Mouse (Mus musculus) kidney, postnatal 0 days (tissue): ENCODE data around the gene Wnt6. TPM values are rescaled to one million over a fixed set of nuclear protein-coding genes. Genes with fewer than 3 reads are reported as not detected.

ENCODE experiments used
- ATAC-seq: fragments of 200-750 bp; cut with Nextera tagmentation; replicated peaks from 2 replicates; pipeline ENCODE4 v1.8.0; 2017; ENCODE audit warnings: low read depth, moderate number of reproducible peaks, moderate TSS enrichment, moderate library complexity; ENCODE audit not compliant: low FRiP score
- DNase-seq: peaks from one replicate; pipeline ENCODE4 v3.0.0-alpha.2; 2016; ENCODE audit warnings: low spot score
- H3K27ac ChIP-seq: fragments of 300-500 bp; sonication (generic); 2 replicates; pipeline ENCODE4 v1.5.1; 2014; ENCODE audit warnings: mild to moderate bottlenecking
- H3K27me3 ChIP-seq: fragments of 300-500 bp; sonication (generic); 2 replicates; pipeline ENCODE4 v1.6.1; 2014; ENCODE audit warnings: low read length, mixed read lengths; ENCODE audit not compliant: insufficient read depth
- H3K36me3 ChIP-seq: fragments of 300-500 bp; sonication (generic); 2 replicates; pipeline ENCODE4 v1.6.1; 2014; ENCODE audit warnings: low read length, mixed read lengths; ENCODE audit not compliant: insufficient read depth
- H3K4me1 ChIP-seq: fragments of 300-500 bp; sonication (generic); replicated peaks from 2 replicates; pipeline ENCODE4 v1.6.1; 2014; ENCODE audit warnings: antibody characterized with exemption, low read length, mixed read lengths; ENCODE audit not compliant: insufficient read depth
- H3K4me2 ChIP-seq: fragments of 300-500 bp; sonication (generic); 2 replicates; pipeline ENCODE4 v1.6.1; 2014; ENCODE audit warnings: mild to moderate bottlenecking, low read length, moderate library complexity, mixed read lengths
- H3K4me3 ChIP-seq: fragments of 300-500 bp; sonication (generic); replicated peaks from 2 replicates; pipeline ENCODE4 v1.5.1; 2014; ENCODE audit warnings: low read depth, low read length
- H3K9ac ChIP-seq: fragments of 300-500 bp; sonication (generic); 2 replicates; pipeline ENCODE4 v1.6.1; 2014; ENCODE audit warnings: low read depth, low read length
- H3K9me3 ChIP-seq: fragments of 300-500 bp; sonication (generic); replicated peaks from 2 replicates; pipeline ENCODE4 v1.6.1; 2016; ENCODE audit warnings: low read length, inconsistent platforms, mixed read lengths
- CTCF ChIP-seq: IDR thresholded peaks from 2 replicates; pipeline ENCODE4 v1.5.1; 2016; ENCODE audit warnings: antibody characterized with exemption, low read depth, mild to moderate bottlenecking, moderate library complexity
- WGBS: fragments of 180-500 bp; shearing (Covaris S2); extraction: QIAGEN DNeasy Blood & Tissue Kit; methylation state at CpG from one replicate; pipeline ENCODE4 v1.1.7; 2014; 5-methylcytosine and 5-hydroxymethylcytosine counted together
- polyA plus RNA-seq: library from polyadenylated mRNA; unstranded; fragments of >200 nt; fragmentation: Nextera tagmentation; extraction: Ambion mirVana; gene quantifications from 2 replicates; pipeline ENCODE4 v1.2.1, GENCODE M21; 2015

Wnt6 gene
- 1.9 and 2.2 TPM in 2 replicates for polyA plus RNA-seq

DNA sequence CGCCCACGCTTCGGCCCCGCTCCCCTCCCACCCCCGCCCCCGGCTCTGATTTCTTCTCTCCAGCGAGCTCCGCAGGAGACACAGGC lies at the start of gene Wnt6:
Gene Wnt6, plus strand, starts transcription at position 48 of the 86 bp plus-strand sequence.
- H3K9me3 ChIP-seq, result no peaks in the 10 kb centered on the region
- H3K27ac ChIP-seq, result no peak within 1 kb of the TSS
- no peak for ATAC-seq
- peaks cover 40% of the 10 kb centered on the region for H3K27me3 ChIP-seq
- no peak for DNase-seq
- H3K9ac ChIP-seq, result 0 out of 2 replicates have a peak within 1 kb of the TSS, but pooled peaks have one; percentile 31
- 0% methylated on average over 4 of the region's 8 CpGs for WGBS
- peaks cover 19% of the 10 kb centered on the region for H3K4me1 ChIP-seq
- no peaks in the 10 kb centered on the region for H3K36me3 ChIP-seq
- no peak for TF ChIP-seq CTCF
- H3K4me3 ChIP-seq, result peak within 1 kb of the TSS; percentile 44
- H3K4me2 ChIP-seq, result peak within 1 kb of the TSS; percentile 89

DNA sequence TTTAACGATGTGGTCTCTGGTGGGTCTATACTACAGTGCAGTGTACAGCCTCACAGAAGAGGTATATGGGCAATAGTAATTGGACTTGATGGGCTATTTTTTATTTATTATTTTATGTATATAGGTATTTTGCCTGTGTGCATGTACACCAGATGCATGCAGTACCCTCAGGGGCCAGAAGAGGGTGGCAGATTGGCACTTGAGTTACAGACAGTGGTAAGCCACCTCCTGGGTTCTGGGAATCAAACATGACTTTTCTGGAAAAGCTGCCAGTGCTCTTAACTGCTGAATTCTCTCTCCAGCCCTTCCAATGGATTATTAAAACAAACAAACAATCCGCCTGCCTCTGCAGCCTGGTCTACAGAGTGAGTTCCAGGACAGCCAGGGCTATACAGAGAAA lies 47.9 kb upstream of the Wnt6 start:
- ATAC-seq (no peak), DNase-seq (peak; percentile 21)
- WGBS, result 79% methylated on average over 2 of the region's 2 CpGs
- Histone ChIP-seq H3K9ac (no peak overlapping the region), H3K4me1 (no peaks in the 10 kb centered on the region), H3K36me3 (no peaks in the 10 kb centered on the region), H3K9me3 (no peaks in the 10 kb centered on the region), H3K4me3 (no peak overlapping the region), H3K27ac (no peak overlapping the region), H3K4me2 (no peak overlapping the region), H3K27me3 (no peaks in the 10 kb centered on the region)
- peak; percentile 34; the same call in 1 of the 2 replicates for TF ChIP-seq CTCF

DNA sequence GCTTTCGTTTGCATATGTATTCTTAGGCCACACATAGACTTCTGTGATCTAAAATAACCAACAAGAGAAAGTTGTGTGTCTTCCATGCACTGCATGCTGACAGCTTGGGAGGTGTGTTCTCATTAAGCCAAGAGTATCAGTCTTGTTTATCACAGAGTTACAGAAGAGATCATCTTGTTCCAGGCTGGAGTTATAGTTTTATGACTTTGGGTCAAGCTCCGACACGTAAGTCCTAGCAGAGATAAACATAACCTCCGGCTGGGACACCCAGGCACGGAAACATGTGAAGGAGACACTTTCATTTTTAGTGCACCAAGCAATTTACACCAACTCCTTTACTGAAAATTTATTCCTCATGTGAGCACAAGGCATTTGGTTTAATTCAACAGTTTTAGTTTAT lies 45.6 kb upstream of the Wnt6 start:
- Histone ChIP-seq H3K36me3 (no peaks in the 10 kb centered on the region), H3K9ac (no peak overlapping the region), H3K4me3 (no peak overlapping the region), H3K9me3 (no peaks in the 10 kb centered on the region), H3K4me2 (no peak overlapping the region), H3K27me3 (no peaks in the 10 kb centered on the region), H3K4me1 (no peaks in the 10 kb centered on the region), H3K27ac (no peak overlapping the region)
- 41% methylated on average over 5 of the region's 5 CpGs for WGBS
- ATAC-seq, result no peak
- TF ChIP-seq CTCF, result no peak
- no peak for DNase-seq

DNA sequence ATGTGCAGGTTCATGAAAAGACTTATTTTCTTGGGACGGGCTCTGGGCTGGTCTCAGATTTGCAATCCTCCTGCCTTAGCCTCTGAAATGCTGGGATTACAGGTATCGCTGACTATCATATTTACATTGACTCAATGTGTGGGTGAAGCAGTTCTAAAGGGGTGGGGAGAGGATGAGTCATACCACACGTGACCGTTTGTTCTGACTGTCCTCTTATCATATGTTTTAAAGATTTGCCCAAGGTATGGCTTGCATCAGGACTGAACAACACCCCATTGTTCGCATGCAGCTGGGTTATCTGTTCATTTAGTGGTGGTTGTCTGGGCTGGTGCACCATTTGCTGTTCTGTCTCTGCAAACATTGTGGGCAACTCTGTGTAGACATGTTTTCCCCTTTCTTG lies 45.0 kb upstream of the Wnt6 start:
- DNase-seq (no peak), ATAC-seq (no peak)
- WGBS, result 74% methylated on average over 5 of the region's 5 CpGs
- Histone ChIP-seq H3K4me2 (no peak overlapping the region), H3K27me3 (no peaks in the 10 kb centered on the region), H3K27ac (no peak overlapping the region), H3K9ac (no peak overlapping the region), H3K4me1 (no peaks in the 10 kb centered on the region), H3K9me3 (no peaks in the 10 kb centered on the region), H3K36me3 (no peaks in the 10 kb centered on the region), H3K4me3 (no peak overlapping the region)
- no peak for TF ChIP-seq CTCF

DNA sequence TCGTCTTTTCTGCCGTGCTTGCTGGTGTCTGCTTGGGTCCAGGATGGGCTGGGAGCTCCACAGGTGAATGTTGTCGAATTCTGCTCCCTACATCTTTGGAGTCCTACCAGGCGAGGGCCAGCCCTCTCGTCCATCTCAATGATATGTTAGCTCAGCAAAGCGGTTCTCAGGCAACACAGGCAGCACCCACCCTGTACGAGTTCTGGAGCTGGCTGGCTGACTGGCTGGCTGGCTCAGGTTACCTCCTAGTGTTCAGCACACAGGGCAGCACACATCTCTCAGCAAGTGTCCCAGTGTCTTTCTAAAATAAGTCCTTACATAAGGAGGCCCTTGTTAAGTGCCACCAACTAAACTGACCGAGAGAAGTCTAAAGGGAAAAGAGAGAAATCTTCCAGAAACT lies 43.2 kb upstream of the Wnt6 start:
- no peak for TF ChIP-seq CTCF
- WGBS, result 62% methylated on average over 8 of the region's 8 CpGs
- no peak overlapping the region for H3K4me3 ChIP-seq
- no peaks in the 10 kb centered on the region for H3K27me3 ChIP-seq
- no peak overlapping the region for H3K4me2 ChIP-seq
- no peaks in the 10 kb centered on the region for H3K4me1 ChIP-seq
- no peak for DNase-seq
- ATAC-seq, result no peak
- no peak overlapping the region for H3K9ac ChIP-seq
- no peak overlapping the region for H3K27ac ChIP-seq
- no peaks in the 10 kb centered on the region for H3K9me3 ChIP-seq
- H3K36me3 ChIP-seq, result no peaks in the 10 kb centered on the region

DNA sequence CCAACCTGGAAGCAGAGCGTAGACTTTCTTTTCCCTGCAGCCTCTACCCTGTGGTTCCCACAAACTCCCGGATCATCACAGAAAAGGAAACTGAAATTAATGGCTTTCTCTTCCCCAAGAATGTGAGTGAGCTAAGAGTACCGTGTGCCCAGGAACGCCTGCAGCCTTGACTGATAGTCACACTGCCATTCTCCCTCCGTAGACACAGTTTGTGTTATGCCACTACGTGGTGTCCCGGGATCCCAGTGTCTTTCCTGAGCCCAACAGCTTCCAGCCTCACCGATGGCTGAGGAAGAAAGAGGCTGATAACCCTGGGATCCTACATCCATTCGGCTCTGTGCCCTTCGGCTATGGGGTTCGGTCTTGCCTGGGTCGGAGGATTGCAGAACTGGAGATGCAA lies 34.7 kb upstream of the Wnt6 start:
- H3K9me3 ChIP-seq, result no peaks in the 10 kb centered on the region
- H3K27me3 ChIP-seq, result no peaks in the 10 kb centered on the region
- H3K4me2 ChIP-seq, result no peak overlapping the region
- ATAC-seq (no peak), DNase-seq (no peak)
- H3K27ac ChIP-seq, result no peak overlapping the region
- H3K4me1 ChIP-seq, result no peaks in the 10 kb centered on the region
- no peak overlapping the region for H3K4me3 ChIP-seq
- no peak overlapping the region for H3K9ac ChIP-seq
- WGBS, result 88% methylated on average over 12 of the region's 12 CpGs
- no peaks in the 10 kb centered on the region for H3K36me3 ChIP-seq
- TF ChIP-seq CTCF, result no peak

DNA sequence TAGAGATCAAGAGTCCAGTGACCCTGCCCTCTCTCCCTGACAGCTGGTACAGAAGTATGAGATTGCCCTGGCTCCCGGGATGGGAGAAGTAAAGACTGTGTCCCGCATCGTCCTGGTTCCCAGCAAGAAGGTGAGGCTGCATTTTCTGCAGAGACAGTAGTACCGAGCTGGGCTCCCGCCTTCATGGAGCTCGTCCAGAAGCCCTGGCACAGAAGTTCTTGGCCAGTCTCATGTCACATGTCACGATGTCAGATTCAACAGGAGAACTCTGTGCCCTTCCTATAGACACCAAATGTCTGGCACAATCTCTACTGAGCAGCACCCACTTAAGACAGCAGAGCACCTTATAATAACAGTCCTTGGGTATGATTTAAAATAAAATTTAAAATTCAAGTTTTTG lies 34.2 kb upstream of the Wnt6 start:
- no peak overlapping the region for H3K27ac ChIP-seq
- 88% methylated on average over 7 of the region's 7 CpGs for WGBS
- no peaks in the 10 kb centered on the region for H3K27me3 ChIP-seq
- no peak for TF ChIP-seq CTCF
- no peak overlapping the region for H3K4me3 ChIP-seq
- H3K4me1 ChIP-seq, result no peaks in the 10 kb centered on the region
- DNase-seq, result no peak
- H3K9ac ChIP-seq, result no peak overlapping the region
- no peak for ATAC-seq
- no peaks in the 10 kb centered on the region for H3K9me3 ChIP-seq
- H3K36me3 ChIP-seq, result no peaks in the 10 kb centered on the region
- H3K4me2 ChIP-seq, result no peak overlapping the region
